Mouse (Mus musculus) CD4-positive, CD25-positive, alpha-beta regulatory T cell, adult 4 months (primary cell): ENCODE measurements around the gene BC052040. TPM values are rescaled to one million over a fixed set of nuclear protein-coding genes. Genes with fewer than 3 reads are reported as not detected.

ENCODE experiments used
- ATAC-seq: one replicate; pipeline ENCODE4 v1.8.0; 2017
- polyA plus RNA-seq, 2 experiments: library from polyadenylated mRNA; unstranded; fragments of 100-300 nt; shearing (Covaris generic); gene quantifications; one replicate each; pipeline ENCODE4 v1.2.1; 2017

BC052040 gene
- polyA plus RNA-seq, 2 experiments from 2014 or later: 12.9 to 13.4 TPM

GRCm38 (mm10) chr2:115717535-115717934 is 136.0 kb downstream of the BC052040 start:
- ATAC-seq: no peak

DNA sequence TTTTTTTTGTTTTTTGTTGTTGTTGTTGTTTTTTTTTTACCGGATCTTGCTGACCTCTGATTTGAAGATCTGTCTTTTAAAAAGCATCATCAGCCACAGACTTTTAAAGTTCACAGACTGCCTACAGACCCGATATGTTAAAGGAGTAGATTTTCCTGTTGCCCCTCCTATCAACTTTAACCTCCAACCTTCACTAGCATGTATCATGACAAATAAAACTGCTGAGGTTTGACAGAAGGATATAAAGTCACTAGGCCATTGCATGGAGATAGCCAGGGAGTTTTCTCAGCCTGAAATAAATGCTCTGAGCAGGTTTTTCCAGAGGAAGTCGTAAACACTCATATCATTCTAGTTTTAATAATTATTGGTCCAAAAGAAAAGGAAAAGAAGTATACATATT is 136.5 kb downstream of the BC052040 start:
- no peak for ATAC-seq

GRCm38 (mm10) chr2:115723452-115723851 is 141.9 kb downstream of the BC052040 start:
- ATAC-seq: no peak

- ATAC-seq: no peak
Measured at GRCm38 (mm10) chr2:115724216-115724615, 142.7 kb downstream of the BC052040 start.

- ATAC-seq: no peak
Measured at GRCm38 (mm10) chr2:115724726-115725125, 143.2 kb downstream of the BC052040 start.

GRCm38 (mm10) chr2:115725503-115725902 is 144.0 kb downstream of the BC052040 start:
- ATAC-seq: no peak

DNA sequence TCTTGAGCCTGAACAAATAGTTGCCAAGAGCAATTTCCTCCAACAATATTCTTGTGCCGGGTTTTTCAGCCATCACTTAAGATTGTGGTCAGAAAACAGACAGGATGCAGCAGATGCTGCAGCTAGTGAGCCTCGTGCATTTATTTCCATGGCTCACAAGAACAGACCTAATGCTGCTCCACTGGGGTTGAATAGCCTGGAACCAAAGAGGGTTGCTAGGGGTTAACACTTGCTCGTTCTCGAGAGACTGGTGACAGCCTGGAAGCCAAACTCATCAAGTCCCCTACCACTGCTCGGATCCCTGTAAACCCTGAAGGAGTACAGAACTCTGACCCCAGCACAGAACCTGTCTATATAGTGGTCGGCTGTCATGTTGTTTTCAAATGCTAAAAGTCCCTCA is 144.4 kb downstream of the BC052040 start:
- ATAC-seq: no peak

DNA sequence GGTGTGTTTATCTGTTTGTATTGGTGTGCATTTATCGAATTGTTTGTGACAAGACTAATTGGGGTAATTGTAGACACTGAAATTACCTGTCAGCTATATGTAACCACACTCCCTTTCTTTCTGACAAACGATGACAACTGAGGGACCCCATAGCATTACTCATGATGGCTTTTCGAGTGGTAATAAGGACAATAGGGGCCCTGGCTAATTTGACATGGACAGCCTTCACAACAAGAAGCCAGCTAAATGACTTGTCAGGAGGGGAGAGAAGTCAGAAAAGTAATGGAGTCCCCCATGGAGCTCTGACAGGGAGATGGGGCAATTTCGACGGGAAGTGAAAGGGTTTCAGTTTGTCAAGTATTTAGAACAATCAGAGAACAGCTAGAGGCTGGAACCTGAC is 145.3 kb downstream of the BC052040 start:
- no peak for ATAC-seq

GRCm38 (mm10) chr2:115728627-115729026 is 147.1 kb downstream of the BC052040 start:
- no peak for ATAC-seq

DNA sequence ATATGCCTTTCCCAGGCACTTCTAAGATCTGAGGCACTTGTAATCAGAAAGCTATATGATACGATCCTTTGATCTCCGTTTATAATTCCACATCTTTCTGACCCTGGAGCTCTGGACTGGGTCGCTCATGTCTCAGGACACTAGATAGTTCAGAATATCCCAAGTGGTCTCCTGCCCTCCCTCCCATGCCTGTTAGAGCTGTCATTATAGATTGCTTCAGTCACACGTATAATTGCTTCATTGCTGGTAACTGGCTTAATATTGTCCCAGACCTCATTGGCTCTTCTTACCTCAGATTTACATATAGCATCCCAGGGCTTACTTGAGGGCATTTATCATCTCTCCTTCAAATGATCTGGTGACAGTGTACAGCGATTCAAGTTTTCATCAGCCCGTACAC is 149.0 kb downstream of the BC052040 start:
- no peak for ATAC-seq

GRCm38 (mm10) chr2:115731171-115731570 is 149.7 kb downstream of the BC052040 start:
- no peak for ATAC-seq

DNA sequence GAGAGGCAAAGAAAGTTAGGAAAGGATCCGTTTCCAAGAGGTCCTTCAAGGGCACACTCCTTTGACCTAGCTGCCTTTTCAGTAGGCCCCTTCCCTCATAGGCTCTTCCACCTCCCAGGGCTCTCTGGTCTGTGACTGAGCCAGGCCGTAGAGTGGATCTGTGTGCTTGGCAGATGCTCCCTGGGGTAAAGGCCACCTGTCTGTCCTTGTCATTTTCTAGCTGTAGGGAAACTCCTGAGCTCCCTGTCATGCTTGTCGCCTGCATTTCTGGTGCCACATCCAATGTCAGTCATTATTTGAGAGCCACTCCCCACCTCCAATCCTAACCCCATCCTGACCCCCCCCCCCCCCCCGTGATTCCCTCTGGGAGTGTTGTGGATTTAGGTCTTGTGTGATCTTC is 151.1 kb downstream of the BC052040 start:
- ATAC-seq: no peak

DNA sequence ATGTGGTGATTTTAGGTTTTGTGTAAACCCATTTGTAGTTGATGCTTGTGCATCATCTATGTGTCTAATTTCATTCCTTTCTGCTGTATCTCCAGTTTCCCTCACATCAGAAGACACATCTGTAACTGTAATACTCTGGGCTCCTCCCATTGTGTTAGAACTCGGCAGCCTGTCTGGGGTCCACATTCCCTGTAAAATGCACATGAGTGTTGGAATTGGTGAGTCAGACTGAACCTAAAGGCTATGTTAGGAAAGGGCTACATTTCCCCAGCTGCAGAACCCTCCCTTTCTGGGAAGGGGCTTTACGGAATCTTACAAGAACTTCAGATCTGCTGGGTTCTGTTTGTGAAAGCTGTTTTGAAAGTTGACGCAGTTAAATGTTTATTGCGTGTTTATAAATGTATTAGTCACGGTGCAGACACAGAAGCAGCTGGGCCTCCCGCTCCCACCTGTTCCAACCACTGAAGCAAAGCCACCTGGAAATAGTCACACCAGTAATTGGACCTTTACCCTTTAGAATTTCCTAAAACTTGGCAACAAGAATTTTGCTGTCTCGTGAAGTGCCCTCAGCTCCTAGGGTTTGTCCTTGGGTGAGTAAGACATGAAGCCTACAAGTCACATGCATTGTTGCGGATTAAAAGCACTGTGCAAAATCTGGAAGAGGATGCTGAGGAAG is 151.6 kb downstream of the BC052040 start:
- ATAC-seq: no peak

- no peak for ATAC-seq
Measured at GRCm38 (mm10) chr2:115734850-115735249, 153.3 kb downstream of the BC052040 start.

GRCm38 (mm10) chr2:115736416-115736815 is 154.9 kb downstream of the BC052040 start:
- no peak for ATAC-seq

DNA sequence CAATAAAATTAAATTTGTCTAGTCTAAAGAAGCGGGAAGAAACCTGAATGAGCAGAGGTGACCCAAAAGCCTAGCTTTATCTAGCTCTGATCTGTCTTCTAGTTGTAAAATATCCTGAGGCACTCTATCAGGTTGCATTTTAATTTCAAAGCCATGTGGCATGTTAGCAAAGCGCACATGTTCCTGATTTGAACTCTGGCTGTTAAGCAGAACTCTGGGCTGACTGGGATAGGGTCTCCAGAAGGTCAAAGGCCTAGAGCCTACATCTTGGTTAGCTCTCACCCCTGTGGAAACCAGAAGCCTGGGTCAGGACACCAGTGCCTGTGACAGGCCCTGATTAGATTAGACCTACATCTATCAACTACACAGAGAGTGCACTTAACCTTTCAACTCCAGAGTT is 156.4 kb downstream of the BC052040 start:
- no peak for ATAC-seq

- no peak for ATAC-seq
Measured at GRCm38 (mm10) chr2:115742061-115742460, 160.5 kb downstream of the BC052040 start.

DNA sequence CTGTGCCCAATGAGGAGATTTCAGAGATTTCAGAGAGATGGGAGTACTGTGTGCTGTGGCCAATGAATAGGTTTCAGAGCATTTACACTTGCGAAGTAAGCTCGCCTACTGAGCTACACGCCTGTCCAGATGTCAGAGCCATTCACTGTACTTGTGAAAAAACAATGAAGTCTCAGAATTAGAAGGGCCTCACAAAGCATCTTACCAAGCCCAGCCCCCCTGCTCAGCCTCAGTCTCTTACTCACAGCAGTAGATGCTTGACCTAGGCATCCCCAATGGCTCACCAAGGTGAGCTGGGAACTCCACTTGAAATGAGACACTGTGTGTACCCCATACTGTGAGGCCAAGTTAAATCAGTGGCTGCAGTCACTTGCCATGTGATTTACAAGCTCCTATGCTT is 166.1 kb downstream of the BC052040 start:
- no peak for ATAC-seq

- ATAC-seq: no peak
Measured at GRCm38 (mm10) chr2:115751177-115751576, 169.7 kb downstream of the BC052040 start.

- no peak for ATAC-seq
Measured at GRCm38 (mm10) chr2:115757685-115758084, 176.2 kb downstream of the BC052040 start.

DNA sequence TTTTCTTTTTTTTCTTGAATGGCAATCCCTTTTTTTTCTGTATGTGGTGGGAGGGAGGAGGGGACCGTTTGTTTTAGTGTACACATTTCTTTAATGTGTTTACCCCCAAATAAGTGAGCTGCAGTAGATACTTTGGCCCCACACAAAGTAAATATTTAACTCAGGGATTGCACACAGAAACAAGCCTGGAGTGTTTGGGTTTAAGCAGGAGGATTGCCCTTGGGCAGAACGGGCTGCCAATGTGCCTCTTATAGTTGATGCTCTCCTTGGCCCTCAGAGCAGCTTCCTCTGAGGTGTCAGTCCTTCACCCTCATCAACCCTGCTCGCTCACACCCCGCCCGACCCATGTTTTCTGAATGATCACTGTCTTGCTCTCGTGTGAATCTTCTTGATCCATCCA is 177.0 kb downstream of the BC052040 start:
- ATAC-seq: no peak

DNA sequence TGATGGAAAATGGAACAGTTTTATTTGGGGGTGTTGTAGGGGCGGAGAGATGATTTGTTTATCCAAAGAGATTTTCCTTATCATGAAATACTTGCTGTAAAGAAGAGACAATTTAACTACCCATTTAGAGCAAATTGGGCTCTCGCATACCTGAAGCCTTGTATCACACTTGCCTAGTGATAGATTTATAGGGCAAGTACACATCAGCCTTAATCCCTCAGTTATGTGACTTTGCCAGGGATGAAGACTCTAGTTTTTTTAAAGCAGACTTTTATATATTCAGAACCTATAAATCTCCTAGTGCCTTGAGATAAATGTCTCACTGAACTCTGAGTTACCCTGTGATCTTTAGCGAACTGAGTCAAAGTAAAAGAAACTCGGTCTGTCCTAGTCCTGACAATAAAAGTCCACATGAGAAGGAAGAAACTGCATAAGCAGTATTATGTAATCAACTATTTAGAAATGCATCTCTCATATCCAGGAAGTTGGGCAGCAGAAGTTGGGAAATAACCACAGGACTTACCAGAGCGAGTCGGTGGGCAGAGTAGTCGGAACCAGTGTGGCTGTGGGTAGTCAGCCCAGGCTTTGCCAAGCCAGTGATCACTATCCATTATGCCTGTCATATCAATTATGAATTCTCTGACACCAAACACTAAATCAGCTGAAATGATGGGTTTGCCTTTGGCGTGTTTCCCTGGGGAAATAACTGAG is 183.2 kb downstream of the BC052040 start:
- ATAC-seq: no peak

DNA sequence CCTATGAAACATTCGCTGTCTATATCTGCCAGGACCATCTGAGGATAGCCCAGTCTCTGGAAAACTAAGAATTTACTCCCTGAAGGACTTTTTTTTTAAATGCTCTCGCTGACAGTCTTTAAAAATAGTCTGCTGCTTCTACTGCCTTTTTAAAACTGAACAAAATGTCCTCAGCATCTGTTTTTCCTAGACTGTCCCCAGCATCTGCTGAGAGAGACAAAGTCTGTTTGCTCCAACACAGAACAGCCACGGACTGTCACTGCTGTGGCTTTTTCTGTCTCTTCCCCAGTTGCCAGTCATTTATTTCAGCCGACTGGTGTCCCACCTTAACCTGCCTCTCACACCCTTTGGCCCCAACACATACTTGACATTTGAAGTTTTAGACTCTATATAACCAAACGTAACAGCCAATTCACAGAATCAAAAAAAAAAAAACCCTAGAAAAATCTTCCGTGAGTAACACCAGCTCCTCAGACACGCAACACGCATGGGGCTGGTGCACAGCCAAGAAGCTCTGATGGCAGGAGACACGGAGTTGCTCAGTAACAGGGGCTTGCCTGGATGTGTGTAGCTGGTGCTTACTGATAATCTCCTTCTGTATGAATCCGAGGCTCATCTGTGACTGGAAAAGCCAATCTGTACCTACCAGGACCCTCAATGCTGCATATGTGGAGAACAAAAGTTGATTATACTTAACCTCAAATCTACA is 188.2 kb downstream of the BC052040 start:
- ATAC-seq: no peak

DNA sequence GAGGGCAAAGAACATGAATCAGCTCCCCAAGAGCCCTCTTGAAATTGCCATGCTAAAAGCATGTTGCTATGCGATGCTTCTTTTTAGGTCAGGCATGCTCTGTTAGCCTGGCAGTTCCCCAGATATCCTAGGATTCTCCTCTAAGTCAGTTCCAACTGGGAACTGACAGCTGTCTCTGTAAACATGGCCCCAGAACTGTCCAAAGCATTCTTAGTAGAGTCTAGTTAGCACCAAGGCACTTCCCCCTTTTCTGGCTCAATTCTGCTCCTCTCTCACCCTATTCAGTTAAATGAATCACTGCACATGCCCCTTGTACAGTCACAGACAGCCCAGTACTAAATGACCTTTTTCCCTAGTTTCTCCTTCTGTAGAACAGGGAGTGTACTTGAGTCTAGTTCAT is 191.2 kb downstream of the BC052040 start:
- ATAC-seq: no peak
